Mouse (Mus musculus) brain, embryonic 14.5 days (tissue): ENCODE results near the gene Slc2a4. TPM values are rescaled to one million over a fixed set of nuclear protein-coding genes. Genes with fewer than 3 reads are reported as not detected.

Experiments
- DNase-seq: peaks from one replicate; pipeline ENCODE4 v3.0.0-alpha.2; 2011; ENCODE audit warnings: low read depth
- CTCF ChIP-seq: fragments of 200-500 bp; IDR thresholded peaks from 2 replicates; pipeline ENCODE4 v1.5.1; 2012; ENCODE audit warnings: inconsistent platforms, mild to moderate bottlenecking, moderate library complexity, borderline replicate concordance; ENCODE audit not compliant: insufficient read depth, insufficient read length; ENCODE audit errors: extremely low read depth
- POLR2A ChIP-seq: fragments of 200-500 bp; IDR thresholded peaks from 2 replicates; pipeline ENCODE4 v1.6.1; 2012; ENCODE audit warnings: mild to moderate bottlenecking, inconsistent platforms, borderline replicate concordance; ENCODE audit not compliant: poor library complexity, insufficient read depth, insufficient read length, severe bottlenecking; ENCODE audit errors: extremely low read depth
- polyA plus RNA-seq: library from polyadenylated mRNA; depleted of rRNA; stranded (reverse); fragments of >200 nt; gene quantifications from 2 replicates; pipeline ENCODE4 v1.2.3, GENCODE M21; 2012

Gene Slc2a4
- polyA plus RNA-seq, 1 experiment: 5.2 TPM

DNA sequence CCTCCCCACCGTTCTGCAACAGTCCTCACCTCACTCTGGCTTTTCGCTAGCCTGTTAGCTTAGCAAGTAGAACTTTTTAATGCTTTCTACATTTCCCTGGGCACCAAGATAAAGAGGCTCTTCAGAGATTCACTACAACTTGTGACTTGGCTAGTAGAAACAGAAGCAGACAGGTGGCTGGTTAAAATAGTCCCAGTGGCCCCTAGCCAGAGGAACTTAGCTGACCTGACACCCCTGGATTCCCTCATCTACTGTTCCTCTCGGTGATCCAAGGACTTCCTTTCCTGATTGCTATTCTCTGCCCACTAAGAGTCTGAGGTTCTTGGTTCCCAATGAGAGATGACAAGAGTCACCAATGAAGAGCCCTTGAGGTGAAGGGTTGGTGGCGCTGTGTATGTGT lies 35.4 kb upstream of the Slc2a4 start:
- no peak for DNase-seq
- TF ChIP-seq CTCF (no peak), POLR2A (no peak)

- TF ChIP-seq POLR2A (no peak), CTCF (no peak)
- no peak for DNase-seq
Measured at GRCm38 (mm10) chr11:69982877-69983276, 34.9 kb upstream of the Slc2a4 start.

DNA sequence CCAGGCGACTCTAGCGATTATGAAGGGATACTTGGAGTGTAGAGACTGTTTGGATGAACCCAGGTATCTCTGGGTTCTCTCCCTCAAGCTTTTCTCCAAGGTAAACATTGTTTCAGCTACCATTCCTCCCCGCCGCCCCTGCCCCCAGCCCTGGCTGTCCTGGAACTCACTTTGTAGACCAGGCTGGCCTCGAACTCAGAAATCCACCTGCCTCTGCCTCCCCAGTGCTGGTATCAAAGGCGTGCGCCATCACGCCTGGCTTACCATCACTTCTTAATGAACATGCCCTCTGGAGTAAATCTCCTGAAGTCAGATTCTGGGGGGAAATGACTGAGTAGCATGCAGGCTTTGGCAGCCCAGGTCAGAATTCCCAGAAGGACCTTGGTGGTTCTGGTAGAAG lies 34.2 kb upstream of the Slc2a4 start, which contains the start of gene Elp5:
Gene Elp5, minus strand, starts transcription at position 293 of the 400 bp plus-strand sequence.
- DNase-seq: no peak
- no peak for TF ChIP-seq POLR2A
- TF ChIP-seq CTCF: no peak

DNA sequence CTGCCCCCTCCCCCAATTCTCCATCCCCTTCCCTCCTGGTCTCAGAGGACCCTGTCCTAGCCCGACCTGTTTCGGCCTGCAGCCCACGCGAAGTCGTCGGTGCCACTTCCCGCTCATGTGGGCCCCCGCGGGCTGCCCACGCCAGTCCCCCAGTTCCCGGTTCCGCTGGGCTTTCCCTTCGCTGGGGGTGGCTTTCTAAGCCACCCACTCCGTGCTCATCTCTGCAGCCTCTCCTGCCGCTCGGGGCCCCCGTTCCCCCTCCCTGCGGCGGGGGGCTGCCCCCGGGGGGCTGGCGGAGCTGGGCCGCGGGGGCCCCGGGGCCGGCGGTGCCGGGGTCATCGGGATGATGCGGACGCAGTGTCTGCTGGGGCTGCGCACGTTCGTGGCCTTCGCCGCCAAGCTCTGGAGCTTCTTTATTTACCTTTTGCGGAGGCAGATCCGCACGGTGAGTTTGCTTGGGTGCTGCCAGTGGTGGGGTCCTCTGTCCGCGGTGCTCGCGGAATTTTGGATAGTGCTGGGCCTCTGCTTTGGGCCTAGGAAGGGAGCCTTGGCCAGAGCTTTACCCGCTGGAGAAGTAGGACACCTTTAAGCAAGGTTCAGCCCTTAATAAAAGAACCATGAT lies 33.3 kb upstream of the Slc2a4 start, which contains the start of gene Ctdnep1:
Gene Ctdnep1, plus strand, starts transcription at position 16 of the 622 bp plus-strand sequence.
- TF ChIP-seq CTCF: no peak
- TF ChIP-seq POLR2A: no peak
- DNase-seq: no peak

GRCm38 (mm10) chr11:69980196-69981140 lies 32.5 kb upstream of the Slc2a4 start:
- DNase-seq: peak; percentile 100
- peak; percentile 91 for TF ChIP-seq POLR2A
- no peak for TF ChIP-seq CTCF

DNA sequence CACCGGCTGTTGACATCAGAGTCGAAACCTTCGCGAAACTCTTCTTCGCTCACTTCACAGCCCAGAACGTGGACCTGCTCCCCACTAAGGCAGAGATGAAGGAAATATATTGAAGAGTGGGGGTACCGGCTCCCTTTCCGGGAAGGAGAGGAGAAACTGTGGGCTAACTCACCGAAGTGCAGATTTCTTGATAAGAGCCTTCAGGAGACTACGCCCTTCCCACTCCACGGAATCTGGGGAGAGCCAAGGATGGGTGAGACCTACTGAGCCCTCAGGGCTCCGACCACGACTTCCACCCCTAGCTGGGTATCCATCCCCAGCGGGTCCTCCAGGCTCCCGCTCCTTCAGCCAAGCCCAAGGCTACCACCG lies 31.8 kb upstream of the Slc2a4 start:
- TF ChIP-seq POLR2A (no peak), CTCF (no peak)
- DNase-seq: no peak

- no peak for TF ChIP-seq CTCF
- TF ChIP-seq POLR2A: no peak
- DNase-seq: no peak
Measured at GRCm38 (mm10) chr11:69976271-69976670, 28.3 kb upstream of the Slc2a4 start.

DNA sequence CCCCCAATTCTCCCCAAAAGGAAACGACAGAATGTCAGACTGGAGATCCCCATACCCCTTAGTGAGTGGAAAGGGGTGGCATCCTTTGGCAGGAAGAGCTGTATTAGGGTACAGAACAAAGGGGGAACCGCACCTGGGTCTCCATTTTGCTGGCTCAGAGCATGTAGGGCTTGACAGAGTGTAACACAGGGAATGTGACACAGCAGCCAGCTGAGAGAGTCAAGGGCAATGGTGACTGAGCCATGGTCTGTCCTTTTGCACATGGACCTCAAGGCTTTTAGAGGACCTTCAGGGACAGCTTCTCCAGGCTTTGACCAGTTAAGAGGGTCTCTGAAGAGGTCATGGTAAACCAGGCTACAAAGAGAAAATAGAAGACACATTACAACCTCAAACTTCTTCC lies 26.9 kb upstream of the Slc2a4 start:
- TF ChIP-seq CTCF (no peak), POLR2A (no peak)
- DNase-seq: no peak

GRCm38 (mm10) chr11:69970775-69971174 lies 22.8 kb upstream of the Slc2a4 start:
- no peak for DNase-seq
- no peak for TF ChIP-seq CTCF

- TF ChIP-seq POLR2A (no peak), CTCF (no peak)
- no peak for DNase-seq
Measured at GRCm38 (mm10) chr11:69970222-69970621, 22.2 kb upstream of the Slc2a4 start.

- no peak for DNase-seq
- TF ChIP-seq POLR2A (no peak), CTCF (no peak)
Measured at GRCm38 (mm10) chr11:69968793-69969192, 20.8 kb upstream of the Slc2a4 start.

GRCm38 (mm10) chr11:69966860-69967517 lies 19.0 kb upstream of the Slc2a4 start:
- no peak for TF ChIP-seq CTCF
- no peak for TF ChIP-seq POLR2A
- no peak for DNase-seq
